Mouse (Mus musculus): Measurements from ENCODE around the gene Hoxa13. TPM values are rescaled to one million over a fixed set of nuclear protein-coding genes. Genes with fewer than 3 reads are reported as not detected.

Hoxa13 gene
- total RNA-seq, 2 experiments from 2014 or later, result not detected

DNA sequence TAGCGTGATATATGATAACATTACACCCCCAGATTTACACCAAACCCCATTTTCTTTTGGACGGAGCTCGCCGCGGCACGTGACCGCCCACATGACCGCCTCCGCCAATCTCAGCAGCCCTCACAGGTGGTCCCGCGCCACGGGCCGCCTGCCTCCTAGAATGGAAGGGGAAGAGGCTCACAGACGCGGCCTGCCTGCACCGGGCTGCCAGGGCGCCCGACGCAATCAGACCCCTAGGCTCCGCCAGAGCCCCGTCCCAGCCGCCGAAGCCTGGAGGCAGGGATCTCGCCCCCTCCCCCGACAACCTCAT, 43.3 kb downstream of the Hoxa13 start:
- ATAC-seq (replicated peaks; ENCODE audit: low FRiP score, poor library complexity, severe bottlenecking), result no peak

DNA sequence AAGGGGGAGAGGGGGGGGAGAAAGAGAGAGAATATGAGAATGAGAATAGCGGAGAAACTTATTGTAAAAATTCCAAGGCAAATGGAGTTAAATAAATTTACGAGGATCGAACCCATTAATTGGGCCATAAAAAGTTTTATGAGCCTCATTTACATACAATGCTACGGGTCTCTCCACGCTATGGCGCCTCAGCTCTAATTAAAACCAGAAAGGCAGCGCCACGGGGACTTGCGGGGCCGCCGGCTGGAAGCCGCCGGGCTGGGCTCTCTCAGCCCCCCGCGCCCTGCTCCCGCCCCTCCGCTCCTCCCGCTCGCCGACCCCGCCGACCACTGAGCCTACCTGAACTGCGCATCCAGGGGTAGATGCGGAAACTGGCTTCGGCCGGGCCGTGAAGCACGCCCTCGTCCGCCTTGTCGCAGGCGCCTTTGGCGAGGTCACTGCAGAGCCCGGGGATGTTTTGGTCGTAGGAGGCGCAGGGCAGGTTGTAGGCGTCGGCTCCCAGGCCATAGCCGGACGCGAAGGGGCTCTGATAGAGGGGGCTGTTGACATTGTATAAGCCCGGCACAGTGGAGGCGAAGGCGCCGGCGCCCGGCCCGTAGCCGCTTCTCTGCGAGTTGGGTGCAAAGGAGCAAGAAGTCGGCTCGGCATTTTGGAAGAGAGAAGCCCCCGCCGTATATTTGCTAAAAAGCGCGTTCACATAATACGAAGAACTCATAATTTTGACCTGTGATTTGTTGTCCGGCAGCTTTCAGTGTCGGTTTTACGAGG, 43.8 kb downstream of the Hoxa13 start:
- ATAC-seq (replicated peaks; ENCODE audit: low FRiP score, poor library complexity, severe bottlenecking), result no peak

DNA sequence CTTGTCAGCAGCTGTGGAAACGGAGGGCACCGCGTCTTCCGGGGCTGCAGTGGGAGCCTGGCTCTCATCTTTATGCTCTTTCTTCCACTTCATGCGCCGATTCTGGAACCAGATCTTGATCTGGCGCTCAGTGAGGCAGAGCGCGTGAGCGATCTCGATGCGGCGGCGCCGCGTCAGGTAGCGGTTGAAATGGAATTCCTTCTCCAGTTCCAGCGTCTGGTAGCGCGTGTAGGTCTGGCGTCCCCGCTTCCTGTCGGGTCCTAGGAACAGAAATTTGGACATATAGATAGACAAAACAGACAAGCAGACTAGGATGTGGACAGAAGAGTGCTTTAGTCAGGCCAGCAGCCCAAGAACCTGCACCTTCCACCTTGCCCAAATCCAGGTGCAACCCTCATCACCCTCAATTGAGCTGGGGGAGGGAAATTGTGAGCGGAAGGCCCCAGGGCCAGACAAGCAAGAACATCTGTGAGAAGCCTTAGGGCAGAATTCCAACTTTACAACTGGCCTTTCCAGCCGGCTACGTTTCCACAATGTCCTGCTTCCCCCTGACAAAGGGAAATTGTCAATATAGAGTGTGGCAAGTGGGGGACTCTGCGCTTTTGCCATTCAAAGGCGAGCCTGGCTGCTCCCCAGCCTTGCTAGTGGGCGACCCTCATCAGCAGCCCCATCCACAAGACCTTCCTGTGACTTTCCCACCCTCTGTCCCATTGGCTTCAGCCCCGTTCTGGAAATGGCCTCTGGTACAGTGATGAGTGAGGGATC, 44.7 kb downstream of the Hoxa13 start:
- ATAC-seq (replicated peaks; ENCODE audit: low FRiP score, poor library complexity, severe bottlenecking), result no peak

DNA sequence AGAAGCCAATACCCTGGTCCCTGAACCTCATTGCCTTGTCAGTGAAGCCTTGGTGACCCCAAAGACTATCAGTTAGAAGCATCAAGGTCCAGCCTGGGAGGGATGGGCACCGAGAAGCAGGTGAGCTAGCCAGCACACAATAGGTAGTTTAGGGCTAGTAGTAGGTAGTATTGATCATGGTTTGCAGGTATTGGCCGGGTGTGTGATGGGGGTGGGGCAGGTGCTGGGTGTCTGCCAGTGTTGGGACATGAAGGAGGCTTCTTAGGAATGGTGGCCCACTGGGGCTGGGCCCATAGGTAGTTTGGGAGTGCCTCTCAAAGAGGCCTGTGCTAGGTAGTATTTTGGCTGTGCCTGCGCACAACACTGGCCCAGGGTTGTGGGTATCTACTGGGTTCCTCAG, 45.6 kb downstream of the Hoxa13 start:
- no peak for ATAC-seq (replicated peaks; ENCODE audit: low FRiP score, poor library complexity, severe bottlenecking)

DNA sequence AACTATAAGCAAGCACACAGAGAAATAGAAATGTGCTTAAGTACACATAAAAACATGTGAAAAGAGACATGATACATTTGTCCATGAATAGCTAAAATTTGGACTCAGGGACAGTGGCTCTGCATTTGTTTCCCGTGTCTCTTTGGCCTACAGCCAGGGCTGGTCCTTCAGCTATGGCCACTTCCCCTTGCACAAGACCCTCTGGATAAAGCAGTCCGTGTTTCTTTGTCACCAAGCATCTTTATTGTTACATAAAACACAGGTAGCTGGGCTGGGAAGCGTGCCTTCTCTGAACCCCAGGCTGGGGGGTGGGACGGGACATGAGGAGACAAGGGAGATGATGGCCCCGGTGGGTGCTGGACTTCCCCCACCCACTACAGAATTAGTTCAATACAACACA, 46.4 kb downstream of the Hoxa13 start:
- no peak for ATAC-seq (replicated peaks; ENCODE audit: low FRiP score, poor library complexity, severe bottlenecking)

DNA sequence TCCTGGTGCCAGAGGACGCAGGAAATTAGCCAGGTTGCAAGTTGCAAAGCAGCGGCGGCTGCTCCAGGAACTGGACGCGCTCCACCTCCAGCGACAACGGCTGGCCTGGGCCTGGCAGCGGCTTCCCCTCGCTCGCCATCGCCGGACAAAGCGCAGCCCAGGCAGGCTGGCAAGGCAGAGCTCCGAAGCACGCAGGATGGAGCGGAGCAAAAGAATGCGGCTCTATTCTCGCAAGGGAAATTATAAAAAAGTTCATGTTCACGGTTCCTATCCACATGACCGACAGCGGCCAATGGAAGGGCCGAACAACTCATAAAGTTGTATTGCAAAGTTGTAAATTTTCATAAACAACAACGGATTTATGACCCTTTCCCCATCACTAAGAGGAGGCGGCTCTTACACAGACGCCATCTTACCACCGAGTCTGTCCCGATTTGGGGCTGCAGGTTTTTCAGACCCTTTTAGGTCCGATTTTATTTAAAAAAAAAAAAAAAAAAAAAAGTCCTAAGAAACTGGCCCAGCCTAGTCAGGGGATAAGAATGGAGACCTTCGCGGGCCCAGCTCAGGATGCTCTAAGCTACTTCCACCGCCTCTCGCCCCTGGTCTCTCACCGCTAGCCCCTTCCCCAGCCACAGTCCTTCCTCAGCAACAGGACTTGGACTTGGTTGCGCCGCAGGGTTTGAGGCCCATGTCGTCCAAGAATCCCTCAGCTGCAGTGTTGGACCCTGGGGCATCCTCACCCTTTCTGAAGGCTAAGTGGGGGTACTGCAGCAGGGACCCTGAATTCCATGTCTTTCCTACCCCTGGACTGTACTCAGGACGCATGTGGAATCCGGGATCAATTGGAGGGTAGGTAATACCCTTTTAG, 47.3 kb downstream of the Hoxa13 start, which contains the start of the genes Hoxa3 and Gm28308:
Gene Hoxa3, minus strand, starts transcription at position 218 of the 868 bp plus-strand sequence.
Gene Gm28308, minus strand, starts transcription at position 221 of the 868 bp plus-strand sequence.
- ATAC-seq (replicated peaks; ENCODE audit: low FRiP score, poor library complexity, severe bottlenecking), result no peak

DNA sequence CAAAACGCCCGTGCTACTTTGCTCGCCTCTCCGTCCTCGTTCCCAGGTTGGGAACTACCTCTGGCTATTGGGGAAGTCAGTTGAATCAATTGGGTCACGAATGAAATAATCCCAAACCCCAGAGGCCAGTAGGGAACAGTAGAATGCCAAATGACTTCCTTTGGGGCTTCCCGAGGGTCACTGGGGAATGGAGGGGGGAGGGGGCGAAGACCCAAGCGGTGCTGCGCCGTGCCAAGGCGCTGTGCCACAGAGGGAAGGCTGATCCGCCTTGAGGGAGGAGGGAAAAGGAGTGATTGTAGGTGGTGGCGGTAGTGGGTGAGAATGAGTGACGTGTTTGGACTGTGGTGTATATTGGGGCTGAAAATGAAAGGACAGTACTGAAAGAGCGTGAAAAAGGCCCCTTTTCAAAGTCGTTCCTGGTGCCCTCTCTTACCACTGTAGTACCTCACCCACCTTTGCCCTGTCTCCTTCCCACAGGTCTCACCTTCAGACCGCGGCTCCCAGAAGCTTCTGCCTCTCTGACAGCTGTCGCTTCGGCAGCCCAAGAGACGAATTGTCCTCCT, 48.0 kb downstream of the Hoxa13 start:
- no peak for ATAC-seq (replicated peaks; ENCODE audit: low FRiP score, poor library complexity, severe bottlenecking)

DNA sequence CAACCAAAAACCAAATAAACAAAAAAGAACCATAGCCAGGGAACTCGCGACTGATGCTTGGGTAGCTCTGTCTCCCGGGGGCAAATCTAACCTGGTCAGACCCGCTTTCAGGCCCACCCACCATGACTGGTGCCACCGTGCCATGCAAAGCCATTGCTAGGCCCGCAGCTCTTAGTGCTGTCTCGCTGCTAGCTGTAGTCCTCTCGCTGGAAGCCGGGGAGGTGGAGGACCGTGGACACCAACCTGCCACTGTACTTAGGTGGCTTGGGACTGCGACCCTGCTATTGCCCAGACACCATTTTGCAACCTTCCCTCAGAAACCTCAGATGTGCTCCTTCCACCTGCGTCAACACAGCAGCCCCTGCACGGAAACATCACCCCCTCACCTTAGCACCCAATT, 48.7 kb downstream of the Hoxa13 start:
- no peak for ATAC-seq (replicated peaks; ENCODE audit: low FRiP score, poor library complexity, severe bottlenecking)

DNA sequence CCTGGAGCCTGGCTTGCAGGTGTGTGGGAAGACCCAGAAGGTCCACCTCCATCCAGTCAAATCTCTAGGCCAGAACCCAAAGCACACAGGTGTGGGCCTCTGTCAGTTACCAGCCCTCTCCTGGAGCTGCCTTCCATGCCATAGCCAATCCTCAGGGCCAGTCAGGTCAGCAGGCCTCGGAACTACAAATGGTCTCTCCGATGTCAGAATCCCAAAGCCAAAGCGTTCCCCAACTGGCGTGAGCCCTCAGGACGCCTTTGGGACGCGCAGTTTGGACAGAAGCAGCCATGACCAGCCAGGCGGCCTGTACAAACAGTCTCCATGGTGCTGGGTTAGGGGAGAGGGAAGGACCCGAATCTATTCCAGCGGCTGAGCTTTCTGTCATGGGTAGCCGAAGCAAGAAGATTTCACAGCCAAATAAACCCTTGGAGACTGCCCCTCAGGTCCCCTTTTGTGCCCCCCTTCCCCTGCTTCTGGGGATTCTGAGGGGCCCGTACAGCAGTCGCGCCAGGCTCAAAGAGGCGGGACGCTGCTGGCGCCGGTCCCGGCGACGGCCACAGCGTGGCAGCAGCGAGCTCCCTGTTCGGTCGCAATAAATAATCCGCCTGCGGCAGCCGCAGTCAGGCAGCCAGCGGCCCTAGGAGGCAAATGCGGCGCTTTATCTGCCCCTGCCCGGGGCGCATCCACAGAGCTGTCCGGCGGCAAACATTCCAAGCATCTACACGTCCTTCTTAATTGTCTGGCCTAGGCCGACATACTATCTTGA, 49.3 kb downstream of the Hoxa13 start:
- no peak for ATAC-seq (replicated peaks; ENCODE audit: low FRiP score, poor library complexity, severe bottlenecking)

DNA sequence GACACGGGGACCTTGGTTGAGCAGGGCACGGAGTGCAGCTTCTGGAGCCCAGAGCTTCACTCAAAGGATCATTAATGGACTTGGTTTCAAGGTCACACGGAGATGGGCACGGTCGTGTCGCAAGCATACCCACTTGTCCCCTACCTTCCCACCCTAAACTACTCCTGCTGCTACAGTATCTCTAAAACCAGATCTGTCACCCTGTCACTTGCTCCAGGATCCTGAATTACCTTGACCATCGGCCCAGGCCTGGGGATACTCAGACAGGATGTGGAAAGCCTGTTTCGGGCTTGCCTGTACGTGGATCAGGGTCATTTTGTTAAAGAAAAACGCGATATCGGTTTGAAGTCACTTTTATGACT, 51.0 kb downstream of the Hoxa13 start:
- ATAC-seq (replicated peaks; ENCODE audit: low FRiP score, poor library complexity, severe bottlenecking), result no peak

DNA sequence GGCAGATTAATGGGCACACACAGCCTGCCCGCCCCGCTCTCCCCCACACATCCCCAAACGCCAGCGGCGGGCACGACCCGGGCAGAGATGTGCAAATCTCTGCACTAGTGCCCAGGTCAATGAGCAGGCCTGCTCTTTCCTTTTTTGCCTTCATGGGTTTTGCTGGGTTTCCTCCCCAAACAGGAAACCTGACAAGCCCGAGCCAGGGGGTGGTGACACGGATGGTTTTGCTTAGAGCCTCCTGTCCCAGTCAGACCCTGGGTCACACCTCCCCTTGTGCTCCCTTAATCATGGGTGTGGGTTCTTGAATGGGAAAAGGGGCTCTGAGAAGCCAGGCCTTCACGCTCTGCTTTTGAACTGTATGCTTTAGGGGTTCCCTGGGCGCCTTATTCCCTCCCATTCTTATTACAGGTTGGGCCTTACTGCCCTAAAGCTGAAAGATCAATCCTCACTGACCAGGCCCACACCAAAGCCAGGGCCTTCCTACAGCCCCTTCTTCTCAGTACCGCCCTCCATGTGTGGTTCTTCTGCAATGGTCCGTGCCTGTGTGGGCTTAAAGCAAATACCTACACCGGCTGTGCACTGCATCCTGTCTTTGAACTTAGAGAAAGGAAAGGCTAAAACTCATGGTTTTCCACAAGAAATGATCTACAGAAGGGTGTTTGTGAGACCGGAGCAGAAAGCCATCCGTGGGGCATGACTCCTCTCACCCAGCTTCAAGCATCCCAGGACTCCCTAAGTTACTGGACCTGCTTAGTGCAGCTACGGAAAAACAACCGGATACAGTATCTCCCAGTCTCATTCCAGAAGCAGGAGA, 51.6 kb downstream of the Hoxa13 start:
- ATAC-seq (replicated peaks; ENCODE audit: low FRiP score, poor library complexity, severe bottlenecking), result no peak

DNA sequence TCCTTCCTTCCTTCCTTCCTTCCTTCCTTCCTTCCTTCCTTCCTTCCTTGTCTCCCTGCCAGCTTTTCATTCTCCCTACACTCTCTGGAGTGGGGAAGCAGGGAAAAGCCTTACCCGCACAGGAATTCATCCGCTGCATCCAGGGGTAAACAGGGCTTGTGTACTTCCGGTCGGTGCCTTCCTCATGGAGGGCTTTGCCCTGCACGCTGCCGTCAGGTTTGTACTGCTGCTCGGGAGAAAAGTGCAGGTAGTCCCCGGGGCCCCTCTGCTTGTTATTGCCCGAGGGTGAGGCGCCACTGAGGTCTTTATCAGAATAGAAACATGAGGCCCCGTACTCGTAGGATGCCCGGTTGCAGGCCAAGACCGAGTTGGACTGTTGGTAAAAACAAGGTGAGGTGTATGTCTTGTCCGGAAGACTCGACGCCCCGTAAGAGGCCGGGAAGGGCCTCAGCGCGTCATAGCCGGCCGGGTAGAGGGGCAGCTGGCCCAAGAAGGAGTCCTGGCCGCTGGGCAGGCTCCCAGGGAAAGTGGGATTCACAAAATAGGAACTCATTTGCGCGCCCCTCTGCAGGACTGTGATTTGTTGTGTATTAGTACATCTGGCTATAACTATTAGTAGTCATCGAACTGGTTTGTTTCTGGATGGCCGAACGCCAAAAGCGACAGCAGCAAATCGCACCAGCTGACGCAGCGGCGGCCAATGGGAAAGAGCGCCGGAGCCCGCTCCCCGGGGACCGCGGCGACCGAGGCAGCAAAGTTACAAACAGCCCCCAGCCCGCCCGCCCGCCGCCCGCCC, 52.4 kb downstream of the Hoxa13 start, which contains the start of gene Hoxa6:
Gene Hoxa6, minus strand, starts transcription at position 651 of the 796 bp plus-strand sequence.
- no peak for ATAC-seq (replicated peaks; ENCODE audit: low FRiP score, poor library complexity, severe bottlenecking)

Other genes starting within 250 kb of the Hoxa13 start
- gene Skap2, start 248.3 kb downstream of the Hoxa13 start, total RNA-seq (2015; ENCODE audit: low replicate concordance), result 18.0 and 55.8 TPM in 2 replicates
- gene Skap2, start 248.3 kb downstream of the Hoxa13 start, total RNA-seq (2017; ENCODE audit: low replicate concordance), result 19.4 and 47.4 TPM in 2 replicates
- not detected in 2 replicates for gene Hoxa1, start 102.6 kb downstream of the Hoxa13 start, total RNA-seq (2015; ENCODE audit: low replicate concordance)
- gene Hoxa1, start 102.6 kb downstream of the Hoxa13 start, total RNA-seq (2017; ENCODE audit: low replicate concordance), result not detected in 2 replicates
- not detected in 2 replicates for gene Hoxa2, start 96.0 kb downstream of the Hoxa13 start, total RNA-seq (2015; ENCODE audit: low replicate concordance)
- gene Hoxa2, start 96.0 kb downstream of the Hoxa13 start, total RNA-seq (2017; ENCODE audit: low replicate concordance), result not detected in 2 replicates
- gene 5730596B20Rik, start 83.4 kb downstream of the Hoxa13 start, total RNA-seq (2015; ENCODE audit: low replicate concordance), result not detected in 2 replicates
- gene 5730596B20Rik, start 83.4 kb downstream of the Hoxa13 start, total RNA-seq (2017; ENCODE audit: low replicate concordance), result not detected in 2 replicates
- gene Hoxa4, start 69.1 kb downstream of the Hoxa13 start, total RNA-seq (2015; ENCODE audit: low replicate concordance), result not detected in 2 replicates
- not detected in 2 replicates for gene Hoxa4, start 69.1 kb downstream of the Hoxa13 start, total RNA-seq (2017; ENCODE audit: low replicate concordance)
- gene Hoxa5, start 56.3 kb downstream of the Hoxa13 start, total RNA-seq (2015; ENCODE audit: low replicate concordance), result not detected in 2 replicates
- gene Hoxa5, start 56.3 kb downstream of the Hoxa13 start, total RNA-seq (2017; ENCODE audit: low replicate concordance), result not detected in 2 replicates
- gene Hoxa6, start 52.2 kb downstream of the Hoxa13 start, total RNA-seq (2015; ENCODE audit: low replicate concordance), result not detected in 2 replicates
- not detected in 2 replicates for gene Hoxa6, start 52.2 kb downstream of the Hoxa13 start, total RNA-seq (2017; ENCODE audit: low replicate concordance)
- gene Hoxa3, start 47.5 kb downstream of the Hoxa13 start, total RNA-seq (2015; ENCODE audit: low replicate concordance), result not detected in 2 replicates
- 0.45 TPM in 1 of 2 replicates, not detected in the other for gene Hoxa3, start 47.5 kb downstream of the Hoxa13 start, total RNA-seq (2017; ENCODE audit: low replicate concordance)
- gene Gm28308, start 47.5 kb downstream of the Hoxa13 start, total RNA-seq (2015; ENCODE audit: low replicate concordance), result not detected in 2 replicates
- not detected in 2 replicates for gene Gm28308, start 47.5 kb downstream of the Hoxa13 start, total RNA-seq (2017; ENCODE audit: low replicate concordance)
- 1.1 and 8.4 TPM in 2 replicates for gene Hoxa7, start 39.0 kb downstream of the Hoxa13 start, total RNA-seq (2015; ENCODE audit: low replicate concordance)
- 1.3 and 3.8 TPM in 2 replicates for gene Hoxa7, start 39.0 kb downstream of the Hoxa13 start, total RNA-seq (2017; ENCODE audit: low replicate concordance)
- 0.36 and 0.84 TPM in 2 replicates for gene Hoxa9, start 29.8 kb downstream of the Hoxa13 start, total RNA-seq (2015; ENCODE audit: low replicate concordance)
- 4.5 TPM in 1 of 2 replicates, not detected in the other for gene Hoxa9, start 29.8 kb downstream of the Hoxa13 start, total RNA-seq (2017; ENCODE audit: low replicate concordance)
- gene Hoxa10, start 20.0 kb downstream of the Hoxa13 start, total RNA-seq (2015; ENCODE audit: low replicate concordance), result not detected in 2 replicates
- gene Hoxa10, start 20.0 kb downstream of the Hoxa13 start, total RNA-seq (2017; ENCODE audit: low replicate concordance), result 0.15 TPM in 1 of 2 replicates, not detected in the other
- not detected in 2 replicates for gene Hoxa11, start 15.1 kb downstream of the Hoxa13 start, total RNA-seq (2015; ENCODE audit: low replicate concordance)
- not detected in 2 replicates for gene Hoxa11, start 15.1 kb downstream of the Hoxa13 start, total RNA-seq (2017; ENCODE audit: low replicate concordance)
- not detected in 2 replicates for gene Evx1, start 52.6 kb upstream of the Hoxa13 start, total RNA-seq (2015; ENCODE audit: low replicate concordance)
- gene Evx1, start 52.6 kb upstream of the Hoxa13 start, total RNA-seq (2017; ENCODE audit: low replicate concordance), result not detected in 2 replicates

Measured in erythroid progenitor cell, adult 5-6 weeks (primary cell).